Mouse (Mus musculus) CH12.LX (cell line): Measurements from ENCODE around the gene Slc9c1. TPM values are rescaled to one million over a fixed set of nuclear protein-coding genes. Genes with fewer than 3 reads are reported as not detected.

Experiments used
- DNase-seq: peaks from one replicate; pipeline ENCODE4 v3.0.0-alpha.2; 2013; ENCODE audit errors: extremely low read depth
- H3K27ac ChIP-seq: 2 replicates; pipeline ENCODE4 v1.5.1; 2012; ENCODE audit warnings: low read depth, mild to moderate bottlenecking, control low read depth, moderate library complexity; ENCODE audit not compliant: insufficient read depth
- H3K27me3 ChIP-seq: replicated peaks from 2 replicates; pipeline ENCODE3; 2012; ENCODE audit warnings: inconsistent platforms
- H3K36me3 ChIP-seq, 2 experiments: replicated peaks in 1 of 2; 2 replicates each; pipeline versions ENCODE3 to v1.6.1; 2012; ENCODE audit warnings: inconsistent platforms in 1 of 2, low read length in 1 of 2, mild to moderate bottlenecking in 1 of 2, mixed read lengths in 1 of 2, moderate library complexity in 1 of 2; ENCODE audit not compliant: control insufficient read depth in 1 of 2, insufficient read depth in 1 of 2
- H3K4me1 ChIP-seq, 2 experiments: 2 replicates each; pipeline ENCODE4 v1.6.1; 2012; ENCODE audit warnings: inconsistent platforms in 1 of 2, moderate library complexity in 1 of 2; ENCODE audit not compliant: insufficient read depth in 2 of 2, control insufficient read depth in 1 of 2
- H3K4me2 ChIP-seq: 2 replicates; pipeline ENCODE4 v1.6.1; 2012; ENCODE audit warnings: low read depth, mild to moderate bottlenecking, control low read depth; ENCODE audit not compliant: poor library complexity, insufficient read depth, severe bottlenecking
- H3K4me3 ChIP-seq, 3 experiments: fragments of 150-350 bp in 1 of 3; sonication (generic) in 1 of 3; replicated peaks in 1 of 3; 2 replicates each; pipeline versions ENCODE3 to v1.5.1; 2011 to 2012; ENCODE audit warnings: low read depth in 2 of 3, low read length in 2 of 3, mild to moderate bottlenecking in 2 of 3, moderate library complexity in 2 of 3, control low read depth in 1 of 3, improper control_type of control experiment in 1 of 3, inconsistent platforms in 1 of 3, mixed read lengths in 1 of 3; ENCODE audit not compliant: poor library complexity in 1 of 3
- H3K79me2 ChIP-seq: replicated peaks from 2 replicates; pipeline ENCODE4 v1.6.1; 2012; ENCODE audit warnings: mild to moderate bottlenecking, moderate library complexity; ENCODE audit not compliant: control insufficient read depth, poor library complexity, insufficient read depth, severe bottlenecking; ENCODE audit errors: extremely low read depth
- H3K9ac ChIP-seq: 2 replicates; pipeline ENCODE4 v1.6.1; 2012; ENCODE audit warnings: low read depth, mild to moderate bottlenecking, control low read depth, moderate library complexity; ENCODE audit not compliant: insufficient read depth
- H3K9me3 ChIP-seq: replicated peaks from 2 replicates; pipeline ENCODE3; 2012; ENCODE audit warnings: low read length, inconsistent platforms, mixed read lengths
- EP300 ChIP-seq: IDR thresholded peaks from 2 replicates; pipeline ENCODE4 v1.6.1; 2011; ENCODE audit warnings: low read length, improper control_type of control experiment
- ETS1 ChIP-seq: conservative IDR thresholded peaks from 2 replicates; pipeline ENCODE4 v1.6.1; 2012; ENCODE audit warnings: low read depth, mild to moderate bottlenecking, inconsistent platforms, low read length, improper control_type of control experiment, moderate library complexity
- GABPA ChIP-seq: IDR thresholded peaks from 2 replicates; pipeline ENCODE4 v1.6.1; 2012; ENCODE audit warnings: low read depth, low read length, improper control_type of control experiment, inconsistent platforms; ENCODE audit not compliant: insufficient replicate concordance
- IRF4 ChIP-seq: IDR thresholded peaks from 2 replicates; pipeline ENCODE4 v1.6.1; 2014; ENCODE audit warnings: low read depth, mild to moderate bottlenecking, inconsistent platforms, low read length, improper control_type of control experiment
- JUND ChIP-seq: conservative IDR thresholded peaks from 2 replicates; pipeline ENCODE4 v1.6.1; 2011; ENCODE audit warnings: low read depth, low read length, improper control_type of control experiment
- KAT2A ChIP-seq: IDR thresholded peaks from 2 replicates; pipeline ENCODE4 v1.6.1; 2012; ENCODE audit warnings: low read length, improper control_type of control experiment, inconsistent platforms; ENCODE audit not compliant: insufficient replicate concordance
- MAFK ChIP-seq: IDR thresholded peaks from 2 replicates; pipeline ENCODE4 v1.6.1; 2011; ENCODE audit warnings: low read length, improper control_type of control experiment; ENCODE audit not compliant: insufficient replicate concordance
- MEF2A ChIP-seq: IDR thresholded peaks from 2 replicates; pipeline ENCODE4 v1.6.1; 2014; ENCODE audit warnings: low read depth, mild to moderate bottlenecking, inconsistent platforms, low read length, improper control_type of control experiment, borderline replicate concordance
- MXI1 ChIP-seq: IDR thresholded peaks from 2 replicates; pipeline ENCODE4 v1.6.1; 2011; ENCODE audit warnings: mild to moderate bottlenecking, low read depth, low read length, improper control_type of control experiment
- MYC ChIP-seq: IDR thresholded peaks from 2 replicates; pipeline ENCODE4 v1.6.1; 2011; ENCODE audit warnings: low read depth, mild to moderate bottlenecking, improper control_type of control experiment, low read length
- NELFE ChIP-seq: IDR thresholded peaks from 2 replicates; pipeline ENCODE4 v1.6.1; 2011; ENCODE audit warnings: low read depth, low read length, improper control_type of control experiment
- POLR2A ChIP-seq: IDR thresholded peaks from 2 replicates; pipeline ENCODE4 v1.6.1; 2011; ENCODE audit warnings: low read depth, mild to moderate bottlenecking, improper control_type of control experiment, low read length
- POLR2AphosphoS2 ChIP-seq: IDR thresholded peaks from 2 replicates; pipeline ENCODE4 v1.6.1; 2011; ENCODE audit warnings: low read depth, low read length, improper control_type of control experiment
- RAD21 ChIP-seq: IDR thresholded peaks from 2 replicates; pipeline ENCODE4 v1.6.1; 2011; ENCODE audit warnings: low read depth, mild to moderate bottlenecking, low read length, improper control_type of control experiment, moderate library complexity
- RCOR1 ChIP-seq: conservative IDR thresholded peaks from 2 replicates; pipeline ENCODE4 v1.6.1; 2012; ENCODE audit warnings: low read depth, mild to moderate bottlenecking, inconsistent platforms, low read length, improper control_type of control experiment
- SIN3A ChIP-seq: IDR thresholded peaks from 2 replicates; pipeline ENCODE4 v1.6.1; 2012; ENCODE audit warnings: low read length, improper control_type of control experiment, inconsistent platforms
- TBP ChIP-seq: conservative IDR thresholded peaks from 2 replicates; pipeline ENCODE4 v1.6.1; 2011; ENCODE audit warnings: low read depth, low read length, improper control_type of control experiment
- ZC3H11A ChIP-seq: IDR thresholded peaks from 2 replicates; pipeline ENCODE4 v1.6.1; 2012; ENCODE audit warnings: low read depth, mild to moderate bottlenecking, inconsistent platforms, low read length, improper control_type of control experiment
- ZKSCAN1 ChIP-seq: IDR thresholded peaks from 2 replicates; pipeline ENCODE4 v1.6.1; 2012; ENCODE audit warnings: low read depth, inconsistent platforms, low read length, improper control_type of control experiment, borderline replicate concordance
- ZNF384 ChIP-seq: IDR thresholded peaks from 2 replicates; pipeline ENCODE4 v1.6.1; 2012; ENCODE audit warnings: low read depth, low read length, improper control_type of control experiment, inconsistent platforms
- dilution Hi-C: fragments of 300-500 bp; cut with MboI; formaldehyde crosslinking; loops from 2 replicates; pipeline ENCODE4 v1.14.3; 2020; ENCODE audit warnings: low sequenced_read_pairs; ENCODE audit not compliant: extremely low pct_unique_long_range_greater_than_20kb, extremely low pct_ligation_motif_present
- in situ Hi-C: fragments of 300-500 bp; cut with MboI; formaldehyde crosslinking; loops from 3 replicates; pipeline ENCODE4 v1.14.3; 2019; ENCODE audit warnings: low sequenced_read_pairs, low pct_ligation_motif_present, low pct_unique_long_range_greater_than_20kb, mixed read lengths
- polyA plus RNA-seq: library from polyadenylated mRNA; unstranded; fragments of >175 nt; gene quantifications from 2 replicates; pipeline ENCODE4 v1.2.1, GENCODE M21; 2012; ENCODE audit warnings: low read depth; ENCODE audit not compliant: insufficient read length
- total RNA-seq, 2 experiments: library from RNA; depleted of rRNA; stranded (reverse); fragments of 300-350 nt in 1 of 2; fragments of >200 nt in 1 of 2; gene quantifications; 2 replicates each; pipeline ENCODE4 v1.2.3; 2012 to 2014

The Slc9c1 gene
- total and polyA plus RNA-seq, 3 experiments, result not detected

- Histone ChIP-seq H3K79me2 (no peaks in the 10 kb centered on the region), H3K4me1 (peaks cover 0 to 12% of the 10 kb centered on the region in 2 experiments; a peak in 2 of 4 replicates), H3K27ac (no peak within 1 kb of the TSS), H3K9me3 (no peaks in the 10 kb centered on the region), H3K4me3 (no peak within 1 kb of the TSS), H3K27me3 (no peaks in the 10 kb centered on the region), H3K4me2 (no peak within 1 kb of the TSS), H3K36me3 (no peaks in the 10 kb centered on the region), H3K9ac (no peak within 1 kb of the TSS)
- dilution Hi-C loops (no loop called here), in situ Hi-C loops (no loop called here)
- DNase-seq, result no peak
- TF ChIP-seq ETS1 (no peak), JUND (no peak), POLR2AphosphoS2 (no peak), ZC3H11A (no peak), NELFE (no peak), SIN3A (no peak), IRF4 (no peak), ZKSCAN1 (no peak)
Measured at GRCm38 (mm10) chr16:45610267-45610666, 75.2 kb downstream of the Slc9c1 start, which contains the start of gene Gcsam. TSS of gene Gcsam (plus strand) at chr16:45610380.

- H3K9me3 ChIP-seq, result no peaks in the 10 kb centered on the region
- H3K79me2 ChIP-seq, result no peaks in the 10 kb centered on the region
- DNase-seq, result no peak
- no peak for TF ChIP-seq IRF4
- TF ChIP-seq KAT2A, result no peak
- TF ChIP-seq NELFE, result no peak
- TF ChIP-seq MEF2A, result no peak
- TF ChIP-seq MYC, result no peak
- TF ChIP-seq RAD21, result no peak
- TF ChIP-seq ZNF384, result no peak
- no peak for TF ChIP-seq RCOR1
- no peak for TF ChIP-seq GABPA
- no peak for TF ChIP-seq MAFK
- TF ChIP-seq POLR2A, result no peak
- no peak for TF ChIP-seq MXI1
- TF ChIP-seq EP300, result no peak
- TF ChIP-seq TBP, result no peak
- in situ Hi-C loops (no loop called here), dilution Hi-C loops (no loop called here)
- H3K36me3 ChIP-seq, result no peaks in the 10 kb centered on the region
- H3K4me2 ChIP-seq, result no peak overlapping the region
- peaks cover 0 to 10% of the 10 kb centered on the region in 2 experiments; a peak in 2 of 4 replicates for H3K4me1 ChIP-seq
- no peak overlapping the region for H3K4me3 ChIP-seq
- no peaks in the 10 kb centered on the region for H3K27me3 ChIP-seq
- no peak overlapping the region for H3K27ac ChIP-seq
- no peak overlapping the region for H3K9ac ChIP-seq
Measured at GRCm38 (mm10) chr16:45613247-45613646, 78.1 kb downstream of the Slc9c1 start.
